Mouse (Mus musculus): ENCODE results near the gene Ttc28. TPM values are rescaled to one million over a fixed set of nuclear protein-coding genes. Genes with fewer than 3 reads are reported as not detected.

Gene Ttc28
- polyA plus RNA-seq, 1 experiment from 2014 or later, result 28.2 TPM

- H3K27me3 ChIP-seq, result no peaks in the 10 kb centered on the region
- 90% methylated on average over 5 of the region's 5 CpGs for WGBS
- H3K9ac ChIP-seq, result no peak overlapping the region
- ATAC-seq (ENCODE audit: low FRiP score), result no peak
- H3K4me3 ChIP-seq, result no peak overlapping the region
- H3K4me2 ChIP-seq (replicated peaks), result no peak overlapping the region
- no peaks in the 10 kb centered on the region for H3K36me3 ChIP-seq
- H3K27ac ChIP-seq, result no peak overlapping the region
- H3K4me1 ChIP-seq, result no peaks in the 10 kb centered on the region
- H3K9me3 ChIP-seq (replicated peaks), result no peaks in the 10 kb centered on the region
Observed at GRCm38 (mm10) chr5:110925804-110926203, 46.2 kb downstream of the Ttc28 start.

DNA sequence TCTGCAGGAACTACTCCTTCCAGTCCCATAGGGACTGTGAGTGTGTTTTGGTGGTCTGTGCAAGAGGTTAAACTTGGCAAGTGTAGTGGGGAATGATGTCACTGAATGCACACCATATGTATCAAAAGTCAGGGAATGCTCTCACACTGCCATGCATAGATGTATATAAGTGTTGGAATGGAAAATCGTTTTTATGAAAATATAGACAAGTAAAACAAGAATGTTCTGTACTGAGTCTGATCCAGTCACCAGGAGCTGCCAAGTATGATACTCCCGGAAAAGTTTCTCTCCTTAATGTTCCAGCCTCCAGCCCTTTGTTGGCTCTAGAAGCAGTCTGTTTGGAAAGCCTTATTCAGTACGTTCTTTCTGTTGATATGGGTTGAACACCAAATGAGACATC lies 48.7 kb downstream of the Ttc28 start:
- H3K27me3 ChIP-seq, result no peaks in the 10 kb centered on the region
- 70% methylated on average over 3 of the region's 3 CpGs for WGBS
- 0 out of 2 replicates have a peak, but pooled peaks cover 6% of the 10 kb centered on the region for H3K36me3 ChIP-seq
- no peak overlapping the region for H3K9ac ChIP-seq
- H3K4me2 ChIP-seq (replicated peaks), result no peak overlapping the region
- no peak overlapping the region for H3K27ac ChIP-seq
- ATAC-seq (ENCODE audit: low FRiP score), result no peak
- H3K4me3 ChIP-seq, result no peak overlapping the region
- H3K4me1 ChIP-seq, result no peaks in the 10 kb centered on the region
- H3K9me3 ChIP-seq (replicated peaks), result no peaks in the 10 kb centered on the region; the same call in 1 of the 2 replicates

DNA sequence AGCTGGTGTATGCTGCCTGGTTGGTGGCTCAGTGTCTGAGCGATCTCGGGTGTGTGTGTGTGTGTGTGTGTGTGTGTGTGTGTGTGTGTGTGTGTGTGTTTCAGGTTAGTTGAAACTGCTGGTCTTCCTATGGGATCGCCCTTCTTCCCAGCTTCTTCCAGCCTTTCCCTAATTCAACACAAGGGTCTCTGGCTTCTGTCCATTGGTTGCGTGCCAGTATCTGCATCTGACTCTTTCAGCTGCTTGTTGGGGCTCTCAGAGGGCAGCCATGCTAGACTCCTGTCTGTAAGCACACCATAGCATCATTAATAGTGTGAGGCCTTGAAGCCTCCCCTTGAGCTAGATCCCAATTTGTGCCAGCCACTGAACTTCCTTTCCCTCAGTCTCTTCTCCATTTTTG lies 49.7 kb downstream of the Ttc28 start:
- Histone ChIP-seq H3K36me3 (0 out of 2 replicates have a peak, but pooled peaks cover 6% of the 10 kb centered on the region), H3K27ac (no peak overlapping the region), H3K4me3 (no peak overlapping the region), H3K9me3 (replicated peaks) (no peaks in the 10 kb centered on the region; the same call in 1 of the 2 replicates), H3K4me1 (no peaks in the 10 kb centered on the region), H3K4me2 (replicated peaks) (no peak overlapping the region), H3K9ac (no peak overlapping the region), H3K27me3 (no peaks in the 10 kb centered on the region)
- WGBS, result 91% methylated on average over 4 of the region's 4 CpGs
- ATAC-seq (ENCODE audit: low FRiP score), result no peak

GRCm38 (mm10) chr5:110936606-110937005 lies 57.0 kb downstream of the Ttc28 start:
- no peak for ATAC-seq (ENCODE audit: low FRiP score)
- no peaks in the 10 kb centered on the region for H3K4me1 ChIP-seq

GRCm38 (mm10) chr5:110944326-110944725 lies 64.7 kb downstream of the Ttc28 start:
- Histone ChIP-seq H3K27me3 (no peaks in the 10 kb centered on the region), H3K4me1 (peaks cover 9% of the 10 kb centered on the region), H3K27ac (0 out of 2 replicates have a peak overlapping the region, but pooled peaks have one; percentile 7), H3K36me3 (no peaks in the 10 kb centered on the region), H3K4me3 (no peak overlapping the region), H3K9me3 (replicated peaks) (no peaks in the 10 kb centered on the region), H3K9ac (no peak overlapping the region), H3K4me2 (replicated peaks) (no peak overlapping the region)
- WGBS, result 94% methylated on average over 8 of the region's 8 CpGs
- no peak for ATAC-seq (ENCODE audit: low FRiP score)

More at GRCm38 (mm10) chr5:110936606-110937005, 57.0 kb downstream of the Ttc28 start:
- Histone ChIP-seq H3K9me3 (replicated peaks) (no peaks in the 10 kb centered on the region; the same call in 1 of the 2 replicates), H3K36me3 (0 out of 2 replicates have a peak, but pooled peaks cover 6% of the 10 kb centered on the region), H3K27ac (no peak overlapping the region), H3K4me2 (replicated peaks) (no peak overlapping the region), H3K9ac (no peak overlapping the region), H3K27me3 (no peaks in the 10 kb centered on the region), H3K4me3 (no peak overlapping the region)
- WGBS, result 52% methylated on average over 5 of the region's 5 CpGs

- Histone ChIP-seq H3K9me3 (replicated peaks) (no peaks in the 10 kb centered on the region), H3K27ac (peak overlapping the region; percentile 46; the same call in 1 of the 2 replicates), H3K4me2 (replicated peaks) (no peak overlapping the region), H3K4me1 (peaks cover 12% of the 10 kb centered on the region), H3K4me3 (no peak overlapping the region), H3K36me3 (no peaks in the 10 kb centered on the region), H3K27me3 (no peaks in the 10 kb centered on the region), H3K9ac (no peak overlapping the region)
- peak; percentile 81 for ATAC-seq (ENCODE audit: low FRiP score)
- WGBS, result 50% methylated on average over 12 of the region's 12 CpGs
Observed at GRCm38 (mm10) chr5:110948476-110949399, 69.1 kb downstream of the Ttc28 start.

- H3K4me2 ChIP-seq (replicated peaks), result no peak overlapping the region
- no peak for ATAC-seq (ENCODE audit: low FRiP score)
- no peaks in the 10 kb centered on the region for H3K27me3 ChIP-seq
- no peaks in the 10 kb centered on the region for H3K36me3 ChIP-seq
- H3K9ac ChIP-seq, result no peak overlapping the region
- no peak overlapping the region for H3K27ac ChIP-seq
- H3K9me3 ChIP-seq (replicated peaks), result no peaks in the 10 kb centered on the region
- H3K4me1 ChIP-seq, result peaks cover 12% of the 10 kb centered on the region
- WGBS, result 67% methylated on average over 3 of the region's 3 CpGs
- no peak overlapping the region for H3K4me3 ChIP-seq
Observed at GRCm38 (mm10) chr5:110949791-110950190, 70.2 kb downstream of the Ttc28 start.

DNA sequence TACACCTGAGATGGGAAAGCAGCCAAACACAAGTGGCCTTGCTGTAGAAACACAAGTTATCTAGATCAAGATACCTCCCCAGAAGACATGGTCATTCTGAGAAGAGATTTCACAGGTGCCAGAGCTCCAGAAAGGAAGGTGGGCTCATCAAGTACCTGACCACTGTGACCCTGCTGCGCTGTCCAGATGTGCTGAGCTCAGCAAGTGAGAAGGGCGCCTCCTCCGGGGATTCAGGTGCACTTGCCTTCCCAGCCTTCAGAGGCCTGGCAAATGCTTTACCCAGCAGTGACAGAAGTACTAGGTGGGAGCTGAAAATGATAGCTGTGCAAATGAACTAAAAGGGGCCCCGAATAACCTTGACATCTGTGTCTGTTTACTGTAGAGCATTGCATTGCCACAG lies 78.6 kb downstream of the Ttc28 start:
- no peak overlapping the region for H3K4me3 ChIP-seq
- no peaks in the 10 kb centered on the region for H3K4me1 ChIP-seq
- no peak overlapping the region for H3K27ac ChIP-seq
- no peaks in the 10 kb centered on the region for H3K9me3 ChIP-seq (replicated peaks)
- WGBS, result 87% methylated on average over 4 of the region's 4 CpGs
- H3K36me3 ChIP-seq, result no peaks in the 10 kb centered on the region
- H3K9ac ChIP-seq, result no peak overlapping the region
- ATAC-seq (ENCODE audit: low FRiP score), result no peak
- no peaks in the 10 kb centered on the region for H3K27me3 ChIP-seq
- H3K4me2 ChIP-seq (replicated peaks), result no peak overlapping the region

GRCm38 (mm10) chr5:110960067-110960466 lies 80.5 kb downstream of the Ttc28 start:
- Histone ChIP-seq H3K4me2 (replicated peaks) (no peak overlapping the region), H3K9me3 (replicated peaks) (no peaks in the 10 kb centered on the region), H3K27me3 (no peaks in the 10 kb centered on the region), H3K4me1 (no peaks in the 10 kb centered on the region), H3K36me3 (no peaks in the 10 kb centered on the region), H3K27ac (no peak overlapping the region), H3K9ac (no peak overlapping the region), H3K4me3 (no peak overlapping the region)
- 50% methylated on average over 4 of the region's 4 CpGs for WGBS
- ATAC-seq (ENCODE audit: low FRiP score), result no peak

- Histone ChIP-seq H3K4me2 (replicated peaks) (no peak overlapping the region), H3K4me3 (no peak overlapping the region), H3K36me3 (no peaks in the 10 kb centered on the region), H3K9me3 (replicated peaks) (no peaks in the 10 kb centered on the region), H3K27ac (no peak overlapping the region), H3K9ac (no peak overlapping the region), H3K4me1 (no peaks in the 10 kb centered on the region), H3K27me3 (no peaks in the 10 kb centered on the region)
- WGBS, result 66% methylated on average over 4 of the region's 4 CpGs
- ATAC-seq (ENCODE audit: low FRiP score), result no peak
Observed at GRCm38 (mm10) chr5:110960890-110961289, 81.3 kb downstream of the Ttc28 start.

GRCm38 (mm10) chr5:110967483-110968055 lies 88.0 kb downstream of the Ttc28 start:
- Histone ChIP-seq H3K36me3 (no peaks in the 10 kb centered on the region), H3K4me3 (no peak overlapping the region), H3K9me3 (replicated peaks) (no peaks in the 10 kb centered on the region), H3K27ac (no peak overlapping the region), H3K9ac (no peak overlapping the region), H3K4me2 (replicated peaks) (no peak overlapping the region), H3K27me3 (no peaks in the 10 kb centered on the region), H3K4me1 (0 out of 2 replicates have a peak, but pooled peaks cover 2% of the 10 kb centered on the region)
- no peak for ATAC-seq (ENCODE audit: low FRiP score)
- WGBS, result 77% methylated on average over 11 of the region's 11 CpGs

GRCm38 (mm10) chr5:110968566-110968965 lies 89.0 kb downstream of the Ttc28 start:
- Histone ChIP-seq H3K36me3 (no peaks in the 10 kb centered on the region), H3K4me3 (no peak overlapping the region), H3K9ac (no peak overlapping the region), H3K9me3 (replicated peaks) (no peaks in the 10 kb centered on the region), H3K4me2 (replicated peaks) (no peak overlapping the region), H3K27me3 (no peaks in the 10 kb centered on the region), H3K27ac (no peak overlapping the region), H3K4me1 (0 out of 2 replicates have a peak, but pooled peaks cover 2% of the 10 kb centered on the region)
- 80% methylated on average over 1 of the region's 1 CpGs for WGBS
- no peak for ATAC-seq (ENCODE audit: low FRiP score)

Data from hindbrain, embryonic 12.5 days (tissue).